Mouse (Mus musculus) activated CD4-positive, CD25-positive, alpha-beta regulatory T cell, adult 4 months (primary cell): ENCODE results near the gene Cab39. TPM values are rescaled to one million over a fixed set of nuclear protein-coding genes. Genes with fewer than 3 reads are reported as not detected.

ENCODE experiments used
- ATAC-seq: one replicate; pipeline ENCODE4 v1.8.0; 2017
- polyA plus RNA-seq, 2 experiments: library from polyadenylated mRNA; unstranded; fragments of 100-300 nt; shearing (Covaris generic); gene quantifications; one replicate each; pipeline ENCODE4 v1.2.1; 2017

Gene Cab39
- polyA plus RNA-seq = 10 to 100 TPM; 45.1 to 58.3 TPM

DNA sequence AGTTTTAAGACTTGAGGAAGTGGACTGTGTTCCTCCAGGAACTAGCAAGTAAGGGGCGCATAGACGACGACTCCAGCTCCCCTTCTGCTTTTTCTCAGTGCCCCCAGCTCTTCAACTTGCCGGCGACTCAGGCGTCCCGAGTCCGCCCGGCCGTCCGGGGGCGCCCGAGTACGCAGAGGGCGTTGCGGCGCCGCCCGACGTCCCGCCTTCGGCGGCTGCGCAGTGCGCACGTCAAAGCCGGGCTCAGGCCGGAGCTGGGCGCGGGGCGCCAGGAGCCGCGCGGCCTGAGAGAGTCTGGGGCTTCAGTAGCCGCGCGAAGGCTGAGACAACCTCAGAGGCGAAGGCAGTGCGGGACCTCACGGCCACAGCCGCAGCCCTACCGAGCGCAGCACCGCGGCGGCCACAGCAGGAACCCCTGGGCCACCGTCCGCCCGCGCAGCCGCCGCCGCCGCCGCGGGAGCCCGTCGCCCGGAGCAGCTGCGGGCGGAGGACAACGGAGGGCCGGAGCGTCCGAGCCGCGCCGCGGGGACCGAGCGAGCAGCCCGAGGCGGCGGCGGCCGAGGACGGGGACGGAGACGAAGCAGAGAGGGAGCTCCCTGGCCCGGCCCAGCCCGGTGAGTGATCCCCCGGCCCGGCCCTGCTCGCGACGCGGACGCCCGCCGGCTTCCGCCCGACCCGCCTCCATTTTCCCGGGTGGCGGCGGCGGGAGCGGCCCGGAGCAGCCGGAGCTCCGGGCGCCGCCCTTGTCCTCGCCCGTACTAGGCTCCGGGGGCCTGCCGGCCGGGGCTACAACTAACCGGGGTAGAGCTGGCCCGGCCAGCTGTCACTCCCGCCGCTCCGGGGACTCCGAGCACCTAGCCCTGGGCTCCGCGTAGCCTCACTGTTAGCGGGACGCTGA is at the start of gene Cab39:
Gene Cab39, plus strand, starts transcription at position 234 of the 898 bp plus-strand sequence.
- ATAC-seq = peak; percentile 75

DNA sequence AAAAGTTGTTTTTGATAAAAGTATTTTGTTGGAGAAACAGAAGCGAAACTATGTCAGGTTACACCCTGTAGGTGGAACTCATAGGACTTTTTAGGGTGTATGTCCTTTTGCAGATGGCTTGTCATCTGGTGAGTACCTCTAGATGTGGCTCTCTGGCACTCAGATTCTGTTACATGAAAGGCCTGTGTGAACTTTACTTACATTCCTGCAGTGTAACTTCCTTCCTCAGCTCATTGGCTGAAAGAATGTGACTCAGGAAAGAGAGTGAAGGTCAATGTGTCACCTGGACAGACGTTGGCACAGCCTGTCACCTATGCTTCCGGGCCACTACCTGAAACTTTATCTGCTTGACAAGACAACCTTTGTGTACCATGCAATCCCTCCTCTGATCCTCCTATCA is 48.7 kb upstream of the Cab39 start:
- no peak for ATAC-seq

DNA sequence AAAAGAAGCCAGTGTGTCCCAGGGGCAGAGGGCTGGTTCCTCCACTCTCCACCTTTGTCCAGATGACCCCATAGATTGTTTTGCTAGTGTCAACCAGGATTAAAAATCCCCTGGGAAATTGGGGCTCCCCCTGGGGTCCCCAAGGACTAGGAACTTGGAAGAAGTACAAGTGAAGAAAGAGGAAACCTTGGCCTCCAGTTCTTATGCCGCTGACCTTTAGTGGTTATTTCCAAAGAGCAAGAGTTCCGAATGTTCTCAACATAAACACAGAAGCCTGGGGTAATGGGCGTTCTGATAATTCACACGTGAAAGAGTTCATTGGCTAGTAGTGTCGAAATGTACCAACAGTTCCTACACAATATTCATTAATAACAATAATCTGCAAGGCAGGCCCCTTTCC is 46.7 kb upstream of the Cab39 start:
- no peak for ATAC-seq

DNA sequence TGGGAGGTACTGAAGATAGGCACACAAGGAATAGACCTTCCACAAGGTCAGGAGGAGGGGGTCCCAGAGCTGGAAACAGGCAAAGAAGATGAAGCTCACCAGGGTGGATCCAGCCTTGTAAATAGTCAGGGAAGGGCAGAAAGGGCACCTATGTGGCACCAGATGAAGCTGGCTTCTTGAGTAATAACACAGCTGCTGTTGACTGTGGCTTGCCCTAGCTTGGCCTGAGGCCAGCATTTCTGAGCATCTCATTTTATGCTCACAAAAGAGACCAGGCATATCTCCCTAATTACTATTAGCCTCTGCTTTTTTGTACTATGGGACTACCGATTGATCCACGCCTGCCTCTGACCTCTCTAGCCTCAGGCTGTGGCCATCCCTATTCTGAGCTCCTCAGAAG is 43.4 kb upstream of the Cab39 start:
- no peak for ATAC-seq

DNA sequence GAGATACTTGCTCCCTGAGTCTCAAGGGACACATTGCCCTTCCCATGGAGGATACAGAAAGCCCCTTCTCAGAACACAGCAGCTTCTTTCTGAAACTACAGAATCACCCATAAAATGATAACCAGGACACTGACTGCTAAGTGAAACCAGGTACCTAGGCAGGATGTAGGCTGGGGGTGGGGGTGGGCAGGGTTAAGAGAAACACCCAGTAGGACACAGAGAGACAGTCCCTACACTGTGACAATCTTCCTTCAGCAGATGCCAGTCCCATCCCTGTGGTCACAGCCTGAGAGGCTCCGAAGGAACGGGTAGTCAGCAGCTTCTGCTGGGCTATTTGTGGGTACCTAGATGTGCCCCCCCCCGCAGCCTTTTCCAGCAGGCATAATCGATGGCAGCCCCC is 42.6 kb upstream of the Cab39 start:
- ATAC-seq = peak; percentile 47

DNA sequence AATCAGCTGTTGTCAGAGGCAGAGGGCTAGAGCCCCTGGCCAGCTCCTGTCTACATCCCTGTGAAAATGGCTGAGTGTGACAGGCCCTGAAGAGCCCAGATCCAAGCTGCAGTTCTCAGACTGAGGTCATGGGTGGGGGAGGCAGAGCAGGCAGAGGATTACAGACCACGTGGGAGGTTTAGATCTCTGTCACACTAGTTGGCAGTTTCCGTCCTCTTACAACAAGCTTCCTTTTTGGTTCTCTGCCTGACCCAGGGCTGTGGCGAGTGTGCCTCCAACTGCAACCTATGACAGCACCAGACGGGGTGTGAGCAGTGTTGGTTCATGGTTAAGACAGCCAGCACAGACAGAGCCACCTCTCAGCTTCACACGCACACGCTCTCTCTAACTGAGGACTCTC is 41.7 kb upstream of the Cab39 start:
- peak; percentile 88 for ATAC-seq

DNA sequence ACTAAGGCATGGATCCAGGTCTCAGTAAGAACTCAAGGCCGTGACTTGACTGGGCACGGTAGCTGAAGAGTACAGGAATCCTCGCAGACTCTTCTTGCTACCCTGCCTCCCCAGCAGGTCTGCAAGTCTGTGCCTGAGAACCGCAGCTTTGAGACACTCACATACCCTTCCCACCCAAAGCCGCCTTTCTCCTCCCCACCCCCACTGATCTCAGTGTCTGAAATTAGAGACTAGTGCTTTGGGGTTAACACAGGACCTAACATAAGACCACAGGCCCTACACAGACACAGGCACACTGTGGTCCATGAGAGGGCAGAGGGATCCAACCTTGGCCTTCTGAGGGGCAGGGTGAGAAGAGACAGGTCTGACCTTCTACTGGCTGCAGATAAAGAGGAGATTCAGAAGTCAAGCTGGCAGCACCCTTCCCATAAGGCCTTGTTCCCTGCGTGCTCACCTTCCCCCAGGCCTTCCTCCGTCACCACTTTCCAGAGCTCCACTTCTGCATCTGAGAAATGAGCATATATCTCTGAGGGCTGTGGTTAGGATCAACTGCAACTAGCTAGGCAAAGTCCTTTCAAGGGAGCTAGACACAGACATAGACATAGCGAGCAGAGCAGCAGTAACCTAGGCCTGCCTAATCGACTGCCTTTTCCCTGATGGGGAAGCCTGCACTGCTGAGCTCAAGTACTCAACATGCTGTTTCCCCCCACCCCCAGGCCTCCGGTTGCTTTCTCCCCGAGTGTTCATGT is 41.1 kb upstream of the Cab39 start:
- peak; percentile 8 for ATAC-seq

DNA sequence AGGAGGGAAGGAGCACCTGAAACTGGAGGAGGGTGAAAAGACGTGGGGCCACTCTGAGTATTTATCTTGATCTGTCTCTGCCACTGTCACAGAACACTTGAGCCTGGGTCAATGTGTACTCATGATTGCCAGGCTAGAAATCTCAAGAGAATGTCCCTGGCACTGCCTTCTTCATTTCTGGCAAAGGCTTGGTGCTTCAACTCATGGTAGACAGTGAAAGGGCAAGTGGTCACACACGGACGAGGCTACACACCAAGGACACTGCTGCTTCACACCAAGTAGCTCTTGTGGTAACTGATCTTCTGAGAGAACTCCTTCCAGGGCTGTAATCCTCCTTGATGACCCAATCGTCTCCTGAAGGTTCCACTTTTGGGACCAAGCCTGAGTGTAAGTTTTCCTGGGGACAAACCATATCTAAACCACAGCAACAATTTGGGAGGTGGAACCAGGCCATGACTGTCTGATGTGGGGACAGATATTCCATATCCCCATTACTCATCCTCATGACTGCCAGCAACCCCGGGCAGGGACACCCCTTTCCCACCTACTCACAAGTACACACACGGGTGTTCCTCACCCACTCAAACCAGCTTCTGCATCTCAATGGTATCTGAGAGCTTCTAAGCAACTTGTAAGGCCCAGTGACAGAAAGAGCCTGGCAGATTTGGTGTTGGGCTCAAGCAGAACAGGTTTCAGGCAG is 35.6 kb upstream of the Cab39 start:
- ATAC-seq = no peak

DNA sequence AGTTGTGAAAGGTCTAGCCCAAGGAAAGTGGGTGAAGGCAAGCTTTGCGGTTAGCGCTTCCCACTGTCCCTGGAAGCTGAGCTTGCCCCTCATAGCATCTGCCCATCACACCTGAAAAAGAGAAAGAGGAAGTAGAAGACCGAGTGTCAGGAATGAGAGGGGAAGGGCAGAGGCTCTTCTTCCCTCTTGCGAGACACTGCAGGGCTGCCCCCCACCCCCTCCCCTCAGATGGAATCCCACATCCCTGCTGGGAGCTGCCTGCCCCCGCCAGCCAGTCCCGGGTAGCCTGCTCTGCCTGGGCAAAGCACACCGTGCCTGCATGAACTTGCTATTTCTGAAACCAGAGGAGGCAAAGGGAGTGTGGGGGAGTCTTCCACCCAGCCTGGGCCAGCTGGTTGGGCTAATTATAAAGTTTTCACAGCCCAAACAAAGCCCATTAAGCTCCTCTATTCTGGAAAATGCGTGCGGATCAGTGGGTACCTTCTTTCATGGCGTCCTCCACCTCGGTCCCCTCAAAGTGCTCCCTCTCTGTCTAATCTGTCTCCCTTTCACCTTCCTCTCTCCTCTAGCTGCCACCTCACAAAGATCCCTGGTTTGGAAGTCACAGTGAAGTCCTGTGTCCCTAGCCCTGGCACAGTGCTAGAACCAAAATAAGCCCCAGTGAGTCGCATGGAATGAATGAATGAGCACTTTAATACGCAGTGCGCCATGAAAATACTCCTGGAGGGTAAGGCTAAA is 34.8 kb upstream of the Cab39 start:
- no peak for ATAC-seq

DNA sequence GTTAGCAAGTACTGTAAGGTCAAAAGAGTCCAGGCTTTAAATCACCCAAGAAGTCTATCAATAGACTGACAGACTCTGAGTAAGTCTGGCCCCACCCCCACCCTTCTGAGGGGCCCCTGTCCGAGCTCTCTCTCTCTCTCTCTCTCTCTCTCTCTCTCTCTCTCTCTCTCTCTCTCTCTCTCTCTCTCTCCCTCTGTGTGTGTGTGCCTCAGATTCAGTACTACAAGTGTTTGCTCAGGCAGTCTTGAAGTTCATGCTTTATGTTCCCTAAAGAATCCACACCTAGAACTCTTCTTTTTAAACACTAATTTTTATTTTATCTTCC is 34.3 kb upstream of the Cab39 start:
- no peak for ATAC-seq

DNA sequence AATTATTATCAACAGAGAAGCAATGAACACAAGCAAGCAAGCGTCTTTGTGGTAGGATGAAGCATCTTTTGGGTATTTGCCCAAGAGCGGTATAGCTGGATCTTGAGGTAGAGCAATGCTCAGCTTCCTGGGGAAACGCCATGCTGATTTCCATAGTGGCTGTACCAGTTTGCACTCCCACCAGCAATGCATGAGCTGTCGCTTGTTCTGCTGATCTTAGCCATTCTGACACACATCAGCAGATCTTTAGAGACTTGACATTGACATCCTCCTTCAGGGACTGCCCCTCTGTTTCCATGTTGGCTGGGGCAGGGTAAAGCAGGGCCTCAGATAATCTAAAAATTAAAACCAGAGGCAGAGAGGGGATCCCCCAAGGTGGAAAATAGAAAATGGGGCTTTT is 31.6 kb upstream of the Cab39 start:
- peak; percentile 93 for ATAC-seq

DNA sequence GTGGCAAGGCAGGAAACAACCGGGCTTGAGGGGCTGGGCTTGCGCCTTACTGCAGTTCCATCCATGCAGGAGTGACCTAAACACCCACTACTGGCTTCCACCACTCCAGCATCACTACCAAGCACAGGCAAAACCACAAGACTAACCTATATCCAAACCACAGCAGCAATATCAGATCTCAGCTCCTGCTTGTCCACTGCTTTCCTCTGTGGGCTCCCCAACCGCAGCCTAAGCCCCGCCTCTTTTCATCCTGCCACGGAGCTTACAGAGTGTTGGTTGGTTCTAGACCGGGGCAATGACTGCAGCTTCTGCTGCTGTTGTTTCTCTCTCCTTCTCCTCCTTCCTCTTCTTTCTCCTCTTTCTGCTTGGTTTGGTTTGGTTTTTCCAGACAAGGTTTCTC is 29.9 kb upstream of the Cab39 start:
- no peak for ATAC-seq

DNA sequence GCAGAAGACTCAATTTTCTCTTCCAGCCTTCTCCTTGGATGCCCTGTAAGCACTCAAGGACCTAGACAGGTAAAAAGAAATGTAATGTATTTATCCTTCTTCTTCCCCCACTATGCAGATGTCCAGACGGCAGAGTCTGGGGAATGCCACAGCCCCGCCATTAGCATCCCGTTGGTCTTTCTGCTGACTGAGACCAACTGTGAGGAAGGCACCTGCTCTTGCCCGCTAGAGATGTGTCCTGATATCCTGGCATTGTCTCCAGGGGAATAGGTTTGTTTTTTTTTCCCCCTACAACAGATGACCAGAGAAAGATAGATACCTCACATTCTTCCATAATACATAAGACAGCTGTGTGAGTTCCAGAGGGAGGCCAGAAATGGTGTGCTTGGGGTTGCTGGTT is 28.9 kb upstream of the Cab39 start:
- ATAC-seq = no peak

DNA sequence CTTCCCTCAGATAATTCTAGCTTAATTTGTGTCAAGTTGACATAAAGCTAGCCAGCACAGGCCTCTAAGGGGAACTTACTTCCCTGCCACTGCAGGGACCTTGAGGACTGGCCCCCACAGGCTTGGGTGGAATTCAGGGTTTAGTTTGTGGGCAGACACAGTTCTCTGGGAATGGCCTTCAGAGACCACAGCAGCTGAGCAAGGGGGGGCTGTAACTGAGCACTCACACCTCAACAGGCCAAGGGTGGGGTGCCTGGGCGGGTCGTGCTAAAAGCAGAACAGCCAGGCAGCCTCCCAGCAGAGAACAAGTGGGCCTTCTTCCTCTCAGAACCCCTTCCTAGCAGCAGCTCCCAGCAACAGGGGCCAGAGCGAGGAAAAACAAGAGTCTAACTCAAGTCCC is 27.1 kb upstream of the Cab39 start:
- ATAC-seq = no peak

DNA sequence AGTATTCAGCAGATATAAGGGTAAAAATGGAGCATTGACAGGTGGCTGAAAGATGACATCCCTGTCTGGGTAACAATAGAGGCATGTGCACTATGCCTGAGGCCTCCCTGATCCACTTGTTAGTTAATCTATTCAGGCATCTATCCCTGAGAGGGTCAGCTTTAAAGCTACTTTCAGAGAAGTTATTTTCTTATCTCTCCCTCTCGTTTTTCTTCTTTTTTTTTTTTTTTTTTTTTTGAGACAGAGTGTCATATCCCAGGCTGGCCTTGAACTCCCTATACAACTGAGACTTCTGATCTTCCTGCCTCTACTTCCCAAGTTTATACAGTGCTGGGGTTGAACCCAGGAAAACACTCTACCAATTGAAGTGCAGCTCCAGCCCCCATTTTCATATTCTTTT is 25.5 kb upstream of the Cab39 start:
- ATAC-seq = no peak

DNA sequence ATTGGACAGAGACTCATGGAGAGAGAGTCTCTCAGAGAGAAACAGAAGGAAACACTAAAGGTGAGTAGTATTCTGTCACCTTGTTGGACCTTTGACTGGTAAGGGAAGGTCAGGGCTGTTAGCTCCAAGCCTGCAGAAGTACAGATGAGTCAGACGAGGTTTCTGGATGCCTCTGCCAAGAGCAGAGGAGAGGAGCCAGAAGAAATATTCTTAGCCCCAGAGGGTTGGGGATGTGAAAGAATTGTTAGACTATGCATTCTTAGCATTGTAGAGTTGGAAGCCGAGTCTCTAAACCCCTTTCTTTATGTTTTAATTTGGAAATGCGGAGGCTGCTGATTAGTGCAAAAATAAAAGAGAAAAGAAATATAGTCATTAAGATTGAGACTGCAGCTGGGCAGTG is 21.3 kb upstream of the Cab39 start:
- ATAC-seq = no peak

DNA sequence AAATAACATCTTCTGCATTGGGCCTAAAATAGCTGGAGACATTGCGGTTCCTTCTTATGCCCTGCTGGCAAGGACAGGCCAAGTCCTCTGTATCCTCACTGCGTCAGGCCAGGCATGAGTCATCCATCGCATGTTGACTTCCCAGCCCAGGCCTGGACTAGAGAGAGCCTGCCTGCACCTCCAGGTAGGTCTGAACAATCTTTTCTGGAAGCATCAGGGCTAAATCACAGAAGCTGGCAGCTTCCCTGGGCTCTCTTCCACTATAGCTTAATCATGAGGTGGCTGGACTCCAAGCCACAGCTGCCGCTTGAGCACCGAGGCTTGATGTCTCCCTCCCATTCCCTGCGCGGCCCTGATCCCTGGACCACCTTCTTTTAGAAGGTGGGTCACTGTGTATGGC is 18.1 kb upstream of the Cab39 start:
- ATAC-seq = no peak

DNA sequence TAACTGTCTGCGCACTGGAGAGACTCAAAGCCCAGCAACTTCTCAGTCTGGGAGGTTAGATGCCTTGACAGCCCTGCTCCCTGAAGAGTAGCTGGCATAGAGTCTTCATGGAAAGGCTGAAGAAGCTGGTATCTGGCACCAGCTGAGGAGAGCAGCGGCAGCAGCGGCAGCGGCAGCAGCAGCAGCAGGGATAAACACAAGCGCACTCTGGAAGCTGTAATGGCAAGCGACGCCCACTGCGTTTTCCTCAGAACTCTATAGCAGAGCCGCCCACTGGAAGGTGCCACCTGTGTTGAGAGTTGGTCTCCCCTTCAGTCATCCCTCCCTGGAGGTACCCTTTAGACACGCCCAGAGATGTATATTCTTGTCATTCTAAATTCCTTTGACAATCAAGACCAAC is 17.1 kb upstream of the Cab39 start:
- no peak for ATAC-seq

DNA sequence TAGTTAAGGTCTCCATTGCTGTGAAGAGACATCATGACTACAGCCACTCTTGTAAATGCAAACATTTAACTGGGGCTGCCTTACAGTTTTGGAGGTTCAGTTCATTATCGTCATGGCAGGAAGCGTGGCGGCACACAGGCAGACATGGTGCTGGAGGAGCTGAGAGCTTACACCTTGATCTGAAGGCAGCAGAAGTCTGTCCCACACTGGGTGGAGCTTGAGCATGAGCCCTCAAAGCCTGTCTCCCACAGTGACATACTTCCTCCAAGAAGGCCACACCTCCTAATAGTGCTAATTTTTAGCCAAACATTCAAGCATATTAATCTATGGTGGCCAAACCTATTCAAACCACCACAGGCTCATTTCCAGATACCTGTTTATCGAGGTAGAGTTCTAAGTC is 14.8 kb upstream of the Cab39 start, which contains the start of gene A630001G21Rik:
Gene A630001G21Rik, minus strand, starts transcription at position 208 of the 400 bp plus-strand sequence.
- peak; percentile 52 for ATAC-seq

DNA sequence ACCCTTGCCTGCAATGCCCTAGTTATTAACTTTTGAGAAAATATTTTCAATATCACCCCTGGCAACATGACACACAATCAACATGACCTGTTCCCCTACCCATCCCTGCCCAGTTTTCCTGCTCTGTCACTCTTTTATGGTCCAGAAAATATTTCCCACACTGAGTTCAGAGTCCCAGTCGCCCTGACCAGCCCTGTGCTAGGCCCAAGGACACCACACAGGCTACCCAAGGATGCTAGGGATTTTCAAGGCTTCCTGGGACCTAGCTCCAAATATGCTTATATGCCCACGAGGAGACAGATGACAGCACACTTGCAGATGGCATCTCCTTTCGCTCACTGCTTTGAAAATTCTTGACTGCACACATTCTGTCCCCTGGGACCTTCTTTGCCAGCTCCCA is 14.2 kb upstream of the Cab39 start:
- ATAC-seq = no peak

DNA sequence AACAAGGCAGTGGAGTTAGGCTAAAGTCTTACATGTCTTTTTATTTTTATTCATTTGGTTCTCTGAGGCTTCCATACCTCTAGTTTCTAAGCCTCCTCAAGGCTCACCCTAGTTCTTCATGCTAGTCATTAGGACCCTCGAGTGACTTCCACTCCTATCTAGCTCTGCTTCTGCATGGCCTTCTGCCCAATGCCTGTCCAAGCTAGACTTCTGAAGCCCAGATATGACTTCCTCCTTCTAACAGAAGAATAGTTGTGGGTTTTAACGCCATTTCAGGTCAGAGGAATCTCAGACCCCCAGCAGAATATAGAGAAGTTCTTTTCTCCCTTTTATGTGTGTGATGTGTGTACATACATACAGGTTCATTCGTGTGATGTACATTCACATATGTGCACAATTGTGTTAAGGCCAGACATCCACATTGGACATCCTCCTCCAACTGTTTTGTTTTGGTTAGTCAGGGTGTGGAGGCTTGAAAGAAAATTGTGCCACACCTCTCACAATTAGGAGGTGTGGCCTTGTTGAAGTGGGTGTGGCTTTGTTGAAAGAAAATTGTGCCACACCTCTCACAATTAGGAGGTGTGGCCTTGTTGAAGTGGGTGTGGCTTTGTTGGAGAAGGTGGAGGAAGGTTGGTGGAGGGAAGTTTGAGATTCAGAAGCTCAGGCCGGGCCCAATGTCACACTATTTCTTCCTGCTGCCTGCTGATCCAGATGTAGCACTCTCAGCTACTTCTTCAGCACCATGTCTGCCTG is 13.6 kb upstream of the Cab39 start:
- no peak for ATAC-seq

DNA sequence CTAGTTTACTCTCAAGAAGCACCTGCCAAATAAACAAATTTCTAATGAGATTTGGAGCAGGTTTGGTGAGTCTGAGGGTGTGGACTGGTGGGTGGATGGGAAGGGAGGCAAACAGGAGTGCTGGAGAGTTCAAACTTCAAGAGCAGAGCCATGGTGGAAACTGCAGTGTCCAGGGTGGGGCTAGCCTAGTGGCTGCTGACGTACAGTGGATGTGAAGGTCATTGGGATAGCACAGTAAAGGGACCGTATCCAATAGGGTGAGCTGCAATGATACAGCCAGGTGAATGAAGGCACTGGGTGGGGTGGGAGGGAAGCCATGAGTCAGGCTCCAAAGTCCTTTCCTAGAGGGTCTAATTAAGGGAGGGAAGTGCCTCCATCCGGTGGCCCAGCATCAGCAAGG is 2.7 kb upstream of the Cab39 start:
- no peak for ATAC-seq
